ENCODE assay signal across 19 mouse cellular contexts in the genomic region with DNA sequence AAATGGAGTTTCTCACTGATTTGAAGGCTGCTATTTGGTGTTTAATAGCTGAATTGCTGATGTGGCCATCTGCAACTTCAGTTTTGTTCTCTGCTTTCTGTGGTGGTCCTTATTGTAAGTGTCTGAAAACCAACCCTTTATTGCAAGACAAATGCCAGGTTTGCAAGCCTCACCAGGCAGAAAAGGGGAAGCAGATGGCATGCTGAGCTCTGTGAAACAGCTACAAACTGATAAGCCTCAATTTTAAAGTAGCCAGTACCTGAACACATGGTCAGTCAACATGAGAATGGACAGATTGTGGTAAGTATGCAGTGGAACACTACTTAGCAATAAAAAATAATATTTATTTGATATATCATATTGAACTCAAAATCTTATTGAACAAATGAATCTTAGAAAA. TPM values are rescaled to one million over a fixed set of nuclear protein-coding genes. Genes with fewer than 3 reads are reported as not detected.
A peak's percentile ranks its signal among the peaks of the same experiment; 100 is the strongest.
DNase-seq lines count a peak whose midpoint lies in the region; ATAC-seq and TF ChIP-seq lines count a peak whose summit lies in the region.
"Had no signal": no experiment of that assay in that cellular context is flagged by ENCODE, and none has a peak within 500 bp of the region (broad histone marks: within the 10 kb centered on the region; RNA-seq: fewer than 3 reads in every experiment).

No protein-coding gene starts in this region.

- TF ChIP-seq CTCF in layer of hippocampus, adult 2 months (conservative IDR thresholded peaks at IDR 0.05): no peak
- no peak for TF ChIP-seq CTCF in brain, embryonic 14.5 days (IDR thresholded peaks at IDR 0.05; ENCODE audit: borderline replicate concordance, extremely low read depth, insufficient read depth, insufficient read length)

- no peak overlapping the region for H3K9ac ChIP-seq in forebrain, embryonic 13.5 days
- H3K9ac ChIP-seq in forebrain, embryonic 11.5 days (ENCODE audit: low read length): no peak overlapping the region
- no peak overlapping the region for H3K9ac ChIP-seq in hindbrain, embryonic 14.5 days
- H3K9ac ChIP-seq: embryonic facial prominence, embryonic 12.5 days; heart, embryonic 13.5 days had no signal

- H3K9me3 ChIP-seq in forebrain, embryonic 13.5 days (replicated peaks): no peaks in the 10 kb centered on the region
- H3K9me3 ChIP-seq in forebrain, embryonic 11.5 days (ENCODE audit: control insufficient read depth, low read length): no peaks in the 10 kb centered on the region
- H3K9me3 ChIP-seq in hindbrain, embryonic 14.5 days (ENCODE audit: control insufficient read depth, low read length): no peaks in the 10 kb centered on the region
- H3K9me3 ChIP-seq: embryonic facial prominence, embryonic 12.5 days; heart, embryonic 13.5 days had no signal

- DNase-seq in forebrain, embryonic 11.5 days (ENCODE audit: low spot score): no peak
- DNase-seq in layer of hippocampus, adult 2 months (ENCODE audit: low spot score in 2 of 2): no peak
- DNase-seq in layer of hippocampus, adult 9-10 months (ENCODE audit: low spot score): no peak
- DNase-seq in brain, embryonic 14.5 days (ENCODE audit: low read depth): peak; percentile 39
- no peak for DNase-seq in hindbrain, embryonic 14.5 days (ENCODE audit: low spot score)
- DNase-seq in c-Kit-positive CD71-positive TER-119-positive erythroid progenitor cells, embryonic 14.5 days (ENCODE audit: low spot score): no peak
- DNase-seq: adrenal gland, adult 8-10 months; adrenal gland, postnatal 36 days; cerebellum, adult 8-10 months; cerebellum, postnatal 14 days; gastrocnemius, postnatal 36 days; heart, postnatal 36 days had no signal

- no peaks in the 10 kb centered on the region for H3K27me3 ChIP-seq in forebrain, embryonic 13.5 days
- H3K27me3 ChIP-seq in forebrain, embryonic 11.5 days (ENCODE audit: control insufficient read depth, insufficient read depth, low read length): no peaks in the 10 kb centered on the region
- no peaks in the 10 kb centered on the region for H3K27me3 ChIP-seq in hindbrain, embryonic 14.5 days (ENCODE audit: control insufficient read depth, insufficient read depth, low read length)
- H3K27me3 ChIP-seq: embryonic facial prominence, embryonic 12.5 days; heart, embryonic 13.5 days had no signal

- ATAC-seq in forebrain, embryonic 13.5 days: no peak
- ATAC-seq in forebrain, embryonic 11.5 days (replicated peaks; ENCODE audit: low FRiP score): no peak
- ATAC-seq in hindbrain, embryonic 14.5 days (ENCODE audit: low FRiP score): no peak
- ATAC-seq: hindbrain, embryonic 16.5 days; inflammation-experienced regulatory T-cells, adult 6 months; intestine, postnatal 0 days had no signal

- TF ChIP-seq POLR2A in brain, embryonic 14.5 days (IDR thresholded peaks at IDR 0.05; ENCODE audit: borderline replicate concordance, extremely low read depth, insufficient read depth, insufficient read length, poor library complexity, severe bottlenecking): no peak

- H3K4me3 ChIP-seq in forebrain, embryonic 13.5 days: no peak overlapping the region
- H3K4me3 ChIP-seq in forebrain, embryonic 11.5 days (ENCODE audit: low read depth, low read length): no peak overlapping the region
- H3K4me3 ChIP-seq in layer of hippocampus, adult 2 months: no peak overlapping the region
- H3K4me3 ChIP-seq in hindbrain, embryonic 14.5 days (replicated peaks; ENCODE audit: low read length): no peak overlapping the region
- H3K4me3 ChIP-seq: embryonic facial prominence, embryonic 12.5 days; heart, embryonic 13.5 days had no signal

- H3K4me2 ChIP-seq in forebrain, embryonic 13.5 days: no peak overlapping the region
- no peak overlapping the region for H3K4me2 ChIP-seq in forebrain, embryonic 11.5 days (ENCODE audit: low read depth, low read length, severe bottlenecking)
- H3K4me2 ChIP-seq in hindbrain, embryonic 14.5 days (replicated peaks): no peak overlapping the region
- H3K4me2 ChIP-seq: embryonic facial prominence, embryonic 12.5 days; heart, embryonic 13.5 days had no signal

- H3K36me3 ChIP-seq in forebrain, embryonic 13.5 days (ENCODE audit: poor library complexity, severe bottlenecking): no peaks in the 10 kb centered on the region
- no peaks in the 10 kb centered on the region for H3K36me3 ChIP-seq in forebrain, embryonic 11.5 days (ENCODE audit: control insufficient read depth, insufficient read depth, low read length)
- H3K36me3 ChIP-seq in hindbrain, embryonic 14.5 days (replicated peaks; ENCODE audit: control insufficient read depth, insufficient read depth): no peaks in the 10 kb centered on the region
- H3K36me3 ChIP-seq: embryonic facial prominence, embryonic 12.5 days; heart, embryonic 13.5 days had no signal

- H3K4me1 ChIP-seq in forebrain, embryonic 13.5 days: 0 out of 2 replicates have a peak, but pooled peaks cover 2% of the 10 kb centered on the region
- H3K4me1 ChIP-seq in forebrain, embryonic 11.5 days (replicated peaks; ENCODE audit: control insufficient read depth, insufficient read depth, low read length): no peaks in the 10 kb centered on the region
- H3K4me1 ChIP-seq in hindbrain, embryonic 14.5 days (replicated peaks; ENCODE audit: control insufficient read depth, insufficient read depth, low read length): no peaks in the 10 kb centered on the region
- H3K4me1 ChIP-seq: embryonic facial prominence, embryonic 12.5 days; heart, embryonic 13.5 days had no signal

- H3K27ac ChIP-seq in forebrain, embryonic 13.5 days: peak overlapping the region; percentile 36
- H3K27ac ChIP-seq in forebrain, embryonic 11.5 days (ENCODE audit: low read depth, low read length): no peak overlapping the region
- peak overlapping the region; percentile 56 for H3K27ac ChIP-seq in layer of hippocampus, adult 2 months
- H3K27ac ChIP-seq in hindbrain, embryonic 14.5 days: no peak overlapping the region
- H3K27ac ChIP-seq: embryonic facial prominence, embryonic 12.5 days; heart, embryonic 13.5 days had no signal

RNA-seq across cellular contexts. Expression of gene Zhx3, which starts 32.0 kb away (rescaled TPM):
- polyA plus RNA-seq in forebrain, embryonic 13.5 days (2015; fragmentation: Nextera tagmentation; extraction: Ambion mirVana): 13.7 and 14.0 TPM in 2 replicates
- 10.0 TPM in 2 replicates for polyA plus RNA-seq in forebrain, embryonic 11.5 days (2014; fragmentation: Nextera tagmentation; extraction: Ambion mirVana)
- total RNA-seq in layer of hippocampus, adult 2 months (2021): 100 to 1,000 TPM; 111 to 116 TPM
- polyA plus RNA-seq in brain, embryonic 14.5 days (2012; rRNA removed): 6.5 and 14.5 TPM in 2 replicates
- polyA plus RNA-seq in hindbrain, embryonic 14.5 days (2014; fragmentation: Nextera tagmentation; extraction: Ambion mirVana): 17.9 and 19.6 TPM in 2 replicates

RNA-seq across cellular contexts. Expression of gene Lpin3, which starts 39.6 kb away (rescaled TPM):
- 0.06 and 0.21 TPM in 2 replicates for polyA plus RNA-seq in forebrain, embryonic 13.5 days (2015; fragmentation: Nextera tagmentation; extraction: Ambion mirVana)
- 0.20 and 1.1 TPM in 2 replicates for polyA plus RNA-seq in forebrain, embryonic 11.5 days (2014; fragmentation: Nextera tagmentation; extraction: Ambion mirVana)
- 1 to 10 TPM in 1 of 2 experiments, under 1 TPM in 1; 0.97 to 1.0 TPM for total RNA-seq in layer of hippocampus, adult 2 months (2021)
- 0.33 and 0.48 TPM in 2 replicates for polyA plus RNA-seq in brain, embryonic 14.5 days (2012; rRNA removed)
- polyA plus RNA-seq in hindbrain, embryonic 14.5 days (2014; fragmentation: Nextera tagmentation; extraction: Ambion mirVana): 0.22 and 0.66 TPM in 2 replicates
- total RNA-seq: common myeloid progenitor, adult 5-6 weeks had no signal

Comparison
In these comparisons a context has a peak if more than half of its experiments do, and no peak if none do; other contexts are left out.
1. H3K27ac ChIP-seq: peak in forebrain, embryonic 13.5 days (single experiment) and layer of hippocampus, adult 2 months (single experiment); none in forebrain, embryonic 11.5 days (single experiment) and hindbrain, embryonic 14.5 days (single experiment).